Mouse (Mus musculus): ENCODE measurements around the gene Fbxo47. TPM values are rescaled to one million over a fixed set of nuclear protein-coding genes. Genes with fewer than 3 reads are reported as not detected.

Fbxo47 gene
- polyA plus RNA-seq, 2 experiments = 0.22 to 0.58 TPM

DNA sequence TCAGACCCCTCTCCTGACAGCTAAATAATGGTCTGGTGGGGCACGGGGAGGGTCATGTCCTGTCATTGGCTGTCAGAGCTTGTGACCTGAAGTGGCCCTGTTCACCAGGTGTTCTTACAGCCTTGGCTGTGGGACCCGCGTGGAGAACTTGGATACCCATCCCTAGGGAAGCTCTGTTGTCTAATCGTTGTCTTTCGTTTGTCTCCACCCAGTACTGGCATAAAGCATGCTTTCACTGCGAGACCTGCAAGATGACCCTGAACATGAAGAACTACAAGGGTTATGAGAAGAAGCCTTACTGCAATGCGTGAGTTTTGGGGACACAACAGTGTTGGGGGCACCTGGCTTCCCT, 77.4 kb downstream of the Fbxo47 start:
- TF ChIP-seq POLR2A (IDR thresholded peaks at IDR 0.05; ENCODE audit: borderline replicate concordance, extremely low read depth, insufficient read depth, insufficient read length) = no peak
- no peak for DNase-seq (ENCODE audit: low spot score)
- Histone ChIP-seq H3K4me2 (replicated peaks; ENCODE audit: low read depth, low read length, severe bottlenecking) (no peak overlapping the region), H3K9me3 (ENCODE audit: control insufficient read depth, low read length) (no peaks in the 10 kb centered on the region), H3K4me1 (ENCODE audit: control insufficient read depth, insufficient read depth, low read length) (peaks cover 82% of the 10 kb centered on the region), H3K36me3 (ENCODE audit: control insufficient read depth, insufficient read depth, low read length) (peaks cover 51% of the 10 kb centered on the region), H3K27me3 (ENCODE audit: control insufficient read depth, insufficient read depth, low read length) (no peaks in the 10 kb centered on the region), H3K4me3 (replicated peaks; ENCODE audit: low read length) (no peak overlapping the region), H3K27ac (replicated peaks; ENCODE audit: low read depth, low read length) (no peak overlapping the region), H3K9ac (ENCODE audit: low read depth, low read length, severe bottlenecking) (no peak overlapping the region)
- WGBS = 75% methylated on average over 7 of the region's 7 CpGs
- ATAC-seq (ENCODE audit: low FRiP score, low read depth) = no peak

DNA sequence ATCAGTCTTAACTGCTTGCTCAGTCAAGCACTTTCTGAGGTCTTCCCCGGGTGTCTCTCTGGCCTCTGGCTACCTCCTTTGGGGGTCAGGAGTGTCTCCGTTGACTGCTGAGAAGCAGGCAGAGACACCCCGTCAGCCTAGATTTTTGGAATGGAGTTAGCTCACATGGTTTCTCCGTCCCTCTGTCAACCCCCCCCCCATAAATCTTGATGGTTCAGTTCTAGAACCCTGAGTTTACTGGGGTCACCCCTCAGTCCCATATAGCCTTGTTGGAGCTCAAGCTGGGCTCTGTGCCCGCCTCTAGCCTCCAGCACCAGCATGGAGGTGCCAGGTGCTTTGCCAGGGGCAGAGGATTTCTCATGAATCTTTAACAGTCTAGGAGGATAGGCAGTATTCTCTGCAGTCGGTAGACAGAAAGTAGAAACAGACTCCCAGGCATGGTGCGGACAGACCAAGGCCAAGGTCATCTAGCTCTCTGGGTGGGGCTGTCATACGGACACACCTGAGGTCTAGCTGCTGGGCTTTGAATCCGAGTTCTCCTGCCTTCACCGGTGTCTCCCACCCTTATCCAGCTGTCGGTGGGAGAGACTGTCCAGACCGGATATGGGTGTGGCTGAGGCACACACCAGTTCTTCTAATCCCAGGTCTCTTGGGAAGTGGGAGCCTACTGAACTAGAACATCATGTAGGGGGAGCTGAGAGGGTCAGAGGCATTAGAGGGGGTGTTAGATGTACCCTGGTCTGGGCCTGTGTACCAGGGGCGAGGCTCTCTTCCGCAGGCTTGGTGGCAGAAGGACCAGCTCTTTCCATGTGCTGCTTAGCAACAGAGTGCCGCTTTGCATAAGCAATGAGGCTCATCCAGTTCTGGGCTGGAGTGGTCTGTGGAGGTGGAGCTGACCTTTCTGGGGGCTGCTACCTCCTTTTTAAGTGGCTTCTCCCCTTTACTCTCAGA, 78.0 kb downstream of the Fbxo47 start:
- no peaks in the 10 kb centered on the region for H3K9me3 ChIP-seq (ENCODE audit: control insufficient read depth, low read length)
- H3K4me2 ChIP-seq (replicated peaks; ENCODE audit: low read depth, low read length, severe bottlenecking) = peak overlapping the region; percentile 40
- DNase-seq (ENCODE audit: low spot score) = no peak
- ATAC-seq (ENCODE audit: low FRiP score, low read depth) = no peak
- H3K9ac ChIP-seq (ENCODE audit: low read depth, low read length, severe bottlenecking) = no peak overlapping the region; the same call in 1 of the 2 replicates
- H3K27ac ChIP-seq (replicated peaks; ENCODE audit: low read depth, low read length) = peak overlapping the region; percentile 67
- peaks cover 45% of the 10 kb centered on the region for H3K36me3 ChIP-seq (ENCODE audit: control insufficient read depth, insufficient read depth, low read length)
- H3K4me3 ChIP-seq (replicated peaks; ENCODE audit: low read length) = 0 out of 2 replicates have a peak overlapping the region, but pooled peaks have one; percentile 16
- peaks cover 82% of the 10 kb centered on the region for H3K4me1 ChIP-seq (ENCODE audit: control insufficient read depth, insufficient read depth, low read length)
- 40% methylated on average over 15 of the region's 15 CpGs for WGBS
- H3K27me3 ChIP-seq (ENCODE audit: control insufficient read depth, insufficient read depth, low read length) = no peaks in the 10 kb centered on the region
- TF ChIP-seq POLR2A (IDR thresholded peaks at IDR 0.05; ENCODE audit: borderline replicate concordance, extremely low read depth, insufficient read depth, insufficient read length) = no peak

DNA sequence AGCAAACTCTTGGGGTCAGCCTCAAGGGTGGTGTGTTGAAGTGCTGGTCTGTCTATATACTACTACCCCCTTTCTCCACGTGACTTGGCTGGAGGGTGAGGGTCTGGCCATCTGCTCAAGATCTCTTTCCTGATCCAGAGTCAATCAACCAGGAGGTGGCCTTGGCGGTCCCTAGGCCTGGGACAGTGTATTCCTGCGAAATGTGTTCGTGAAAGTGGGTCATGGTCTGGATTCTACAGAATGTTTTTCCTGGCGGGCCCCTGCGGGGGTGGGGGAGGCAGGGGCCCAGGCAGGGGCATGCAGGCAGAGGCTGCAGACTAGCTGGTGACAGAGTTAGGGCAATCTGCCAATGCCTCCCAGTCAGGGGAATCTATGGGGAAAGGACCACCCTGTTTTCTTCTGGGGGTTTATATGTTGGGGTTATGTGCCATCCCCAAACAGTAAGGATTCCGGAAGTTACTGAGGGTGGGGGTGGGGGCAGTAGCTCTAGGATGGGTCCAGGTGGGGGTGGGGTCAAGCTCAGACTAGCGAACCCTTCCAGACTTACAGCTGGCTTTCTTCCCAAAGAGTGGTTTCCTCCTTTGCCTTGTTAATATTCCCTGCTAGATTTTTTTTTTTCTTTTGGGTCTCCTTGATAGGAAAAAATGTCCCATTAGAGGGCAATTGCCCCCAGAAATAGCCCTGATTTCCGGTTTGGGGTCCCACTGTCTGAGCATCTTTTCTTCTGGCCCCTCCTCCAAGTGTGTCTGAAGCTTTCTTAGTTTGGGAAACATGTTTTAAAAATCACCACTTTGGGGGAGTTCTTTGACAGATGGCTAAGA, 78.9 kb downstream of the Fbxo47 start:
- H3K4me1 ChIP-seq (ENCODE audit: control insufficient read depth, insufficient read depth, low read length) = peaks cover 76% of the 10 kb centered on the region
- H3K4me2 ChIP-seq (replicated peaks; ENCODE audit: low read depth, low read length, severe bottlenecking) = peak overlapping the region; percentile 40
- peak overlapping the region; percentile 67 for H3K27ac ChIP-seq (replicated peaks; ENCODE audit: low read depth, low read length)
- H3K36me3 ChIP-seq (ENCODE audit: control insufficient read depth, insufficient read depth, low read length) = peaks cover 38% of the 10 kb centered on the region
- H3K9ac ChIP-seq (ENCODE audit: low read depth, low read length, severe bottlenecking) = peak overlapping the region; percentile 3
- H3K9me3 ChIP-seq (ENCODE audit: control insufficient read depth, low read length) = no peaks in the 10 kb centered on the region
- 6% methylated on average over 9 of the region's 9 CpGs for WGBS
- DNase-seq (ENCODE audit: low spot score) = peak; percentile 85
- no peak for ATAC-seq (ENCODE audit: low FRiP score, low read depth)
- H3K27me3 ChIP-seq (ENCODE audit: control insufficient read depth, insufficient read depth, low read length) = no peaks in the 10 kb centered on the region
- TF ChIP-seq POLR2A (IDR thresholded peaks at IDR 0.05; ENCODE audit: borderline replicate concordance, extremely low read depth, insufficient read depth, insufficient read length) = no peak
- H3K4me3 ChIP-seq (replicated peaks; ENCODE audit: low read length) = peak overlapping the region; percentile 16

DNA sequence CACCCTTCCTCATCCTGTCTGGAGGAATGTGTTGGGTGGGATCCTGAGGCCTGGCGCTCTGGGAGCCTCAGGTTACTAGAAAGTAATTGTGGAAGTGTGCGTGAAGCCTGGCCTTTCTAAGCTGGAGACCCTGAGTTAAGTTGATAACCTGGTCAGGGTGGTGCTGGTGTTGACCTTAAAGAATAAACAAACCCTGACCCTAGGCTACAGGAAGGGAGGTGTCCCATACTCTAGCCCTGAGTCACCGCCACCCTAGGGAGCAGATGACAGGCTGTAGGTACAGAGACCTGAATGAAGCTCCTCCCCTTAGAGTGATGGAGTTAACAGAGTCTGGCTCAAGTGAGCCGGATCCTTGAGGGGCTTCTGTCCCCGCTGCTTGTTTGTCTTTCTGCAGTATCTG, 80.1 kb downstream of the Fbxo47 start:
- no peak for TF ChIP-seq POLR2A (IDR thresholded peaks at IDR 0.05; ENCODE audit: borderline replicate concordance, extremely low read depth, insufficient read depth, insufficient read length)
- Histone ChIP-seq H3K27me3 (ENCODE audit: control insufficient read depth, insufficient read depth, low read length) (no peaks in the 10 kb centered on the region), H3K4me3 (replicated peaks; ENCODE audit: low read length) (no peak overlapping the region), H3K9me3 (ENCODE audit: control insufficient read depth, low read length) (no peaks in the 10 kb centered on the region), H3K36me3 (ENCODE audit: control insufficient read depth, insufficient read depth, low read length) (peaks cover 27% of the 10 kb centered on the region), H3K4me2 (replicated peaks; ENCODE audit: low read depth, low read length, severe bottlenecking) (0 out of 2 replicates have a peak overlapping the region, but pooled peaks have one; percentile 40), H3K27ac (replicated peaks; ENCODE audit: low read depth, low read length) (no peak overlapping the region), H3K9ac (ENCODE audit: low read depth, low read length, severe bottlenecking) (0 out of 2 replicates have a peak overlapping the region, but pooled peaks have one; percentile 7), H3K4me1 (ENCODE audit: control insufficient read depth, insufficient read depth, low read length) (peaks cover 65% of the 10 kb centered on the region)
- WGBS = 73% methylated on average over 5 of the region's 5 CpGs
- no peak for DNase-seq (ENCODE audit: low spot score)
- no peak for ATAC-seq (ENCODE audit: low FRiP score, low read depth)

Other genes starting within 250 kb of the Fbxo47 start
- 28.6 and 36.0 TPM in 2 replicates for gene Mllt6, start 220.7 kb downstream of the Fbxo47 start, polyA plus RNA-seq (2012; rRNA removed)
- gene Mllt6, start 220.7 kb downstream of the Fbxo47 start, polyA plus RNA-seq (2014; fragmentation: Nextera tagmentation; extraction: Ambion mirVana) = 4.9 and 6.1 TPM in 2 replicates
- gene Cisd3, start 198.3 kb downstream of the Fbxo47 start, polyA plus RNA-seq (2012; rRNA removed) = 11.7 and 13.3 TPM in 2 replicates
- gene Cisd3, start 198.3 kb downstream of the Fbxo47 start, polyA plus RNA-seq (2014; fragmentation: Nextera tagmentation; extraction: Ambion mirVana) = 13.6 and 14.9 TPM in 2 replicates
- 130 and 179 TPM in 2 replicates for gene Pcgf2, start 183.7 kb downstream of the Fbxo47 start, polyA plus RNA-seq (2012; rRNA removed)
- 18.1 and 21.5 TPM in 2 replicates for gene Pcgf2, start 183.7 kb downstream of the Fbxo47 start, polyA plus RNA-seq (2014; fragmentation: Nextera tagmentation; extraction: Ambion mirVana)
- 368 and 421 TPM in 2 replicates for gene Psmb3, start 180.8 kb downstream of the Fbxo47 start, polyA plus RNA-seq (2012; rRNA removed)
- 489 and 508 TPM in 2 replicates for gene Psmb3, start 180.8 kb downstream of the Fbxo47 start, polyA plus RNA-seq (2014; fragmentation: Nextera tagmentation; extraction: Ambion mirVana)
- gene Pip4k2b, start 139.4 kb downstream of the Fbxo47 start, polyA plus RNA-seq (2012; rRNA removed) = 34.4 and 37.4 TPM in 2 replicates
- gene Pip4k2b, start 139.4 kb downstream of the Fbxo47 start, polyA plus RNA-seq (2014; fragmentation: Nextera tagmentation; extraction: Ambion mirVana) = 2.2 and 2.3 TPM in 2 replicates
- gene Cwc25, start 117.6 kb downstream of the Fbxo47 start, polyA plus RNA-seq (2012; rRNA removed) = 20.6 and 22.0 TPM in 2 replicates
- 11.6 and 11.7 TPM in 2 replicates for gene Cwc25, start 117.6 kb downstream of the Fbxo47 start, polyA plus RNA-seq (2014; fragmentation: Nextera tagmentation; extraction: Ambion mirVana)
- 0.34 TPM in 1 of 2 replicates, not detected in the other for gene 1700001P01Rik, start 108.2 kb downstream of the Fbxo47 start, polyA plus RNA-seq (2012; rRNA removed)
- gene 1700001P01Rik, start 108.2 kb downstream of the Fbxo47 start, polyA plus RNA-seq (2014; fragmentation: Nextera tagmentation; extraction: Ambion mirVana) = 0.35 TPM in 1 of 2 replicates, not detected in the other
- gene Rpl23, start 101.7 kb downstream of the Fbxo47 start, polyA plus RNA-seq (2012; rRNA removed) = 456 and 903 TPM in 2 replicates
- gene Rpl23, start 101.7 kb downstream of the Fbxo47 start, polyA plus RNA-seq (2014; fragmentation: Nextera tagmentation; extraction: Ambion mirVana) = 730 and 764 TPM in 2 replicates
- gene Lasp1, start 85.2 kb downstream of the Fbxo47 start, polyA plus RNA-seq (2012; rRNA removed) = 105 and 120 TPM in 2 replicates
- 95.7 and 103 TPM in 2 replicates for gene Lasp1, start 85.2 kb downstream of the Fbxo47 start, polyA plus RNA-seq (2014; fragmentation: Nextera tagmentation; extraction: Ambion mirVana)
- gene B230217C12Rik, start 43.4 kb downstream of the Fbxo47 start, polyA plus RNA-seq (2012; rRNA removed) = 12.4 and 13.3 TPM in 2 replicates
- gene B230217C12Rik, start 43.4 kb downstream of the Fbxo47 start, polyA plus RNA-seq (2014; fragmentation: Nextera tagmentation; extraction: Ambion mirVana) = 5.3 and 7.2 TPM in 2 replicates
- gene Plxdc1, start 102.3 kb upstream of the Fbxo47 start, polyA plus RNA-seq (2012; rRNA removed) = 1.0 and 1.1 TPM in 2 replicates
- 1.1 and 1.7 TPM in 2 replicates for gene Plxdc1, start 102.3 kb upstream of the Fbxo47 start, polyA plus RNA-seq (2014; fragmentation: Nextera tagmentation; extraction: Ambion mirVana)
- gene Arl5c, start 112.0 kb upstream of the Fbxo47 start, polyA plus RNA-seq (2012; rRNA removed) = 2.4 and 2.7 TPM in 2 replicates
- 6.1 and 7.4 TPM in 2 replicates for gene Arl5c, start 112.0 kb upstream of the Fbxo47 start, polyA plus RNA-seq (2014; fragmentation: Nextera tagmentation; extraction: Ambion mirVana)
- gene Cacnb1, start 138.9 kb upstream of the Fbxo47 start, polyA plus RNA-seq (2012; rRNA removed) = 51.4 and 54.1 TPM in 2 replicates
- 20.9 and 21.5 TPM in 2 replicates for gene Cacnb1, start 138.9 kb upstream of the Fbxo47 start, polyA plus RNA-seq (2014; fragmentation: Nextera tagmentation; extraction: Ambion mirVana)
- 1,201 and 1,869 TPM in 2 replicates for gene Rpl19, start 142.6 kb upstream of the Fbxo47 start, polyA plus RNA-seq (2012; rRNA removed)
- 1,151 and 1,199 TPM in 2 replicates for gene Rpl19, start 142.6 kb upstream of the Fbxo47 start, polyA plus RNA-seq (2014; fragmentation: Nextera tagmentation; extraction: Ambion mirVana)
- gene Stac2, start 169.3 kb upstream of the Fbxo47 start, polyA plus RNA-seq (2012; rRNA removed) = 1.4 and 1.6 TPM in 2 replicates
- gene Stac2, start 169.3 kb upstream of the Fbxo47 start, polyA plus RNA-seq (2014; fragmentation: Nextera tagmentation; extraction: Ambion mirVana) = 0.70 and 1.0 TPM in 2 replicates

Data from limb, embryonic 14.5 days (tissue).